Mouse (Mus musculus) heart, postnatal 36 days (tissue): Measurements from ENCODE around the gene Rusc1. TPM values are rescaled to one million over a fixed set of nuclear protein-coding genes. Genes with fewer than 3 reads are reported as not detected.

ENCODE experiments used
- DNase-seq, 2 experiments: peaks; one replicate each; pipeline ENCODE4 v3.0.0; 2021 to 2022
- intact Hi-C: fragments of 180-260 bp; cut with DNase I; formaldehyde crosslinking; loops from one replicate; pipeline ENCODE4 v1.15.1; 2025
- total RNA-seq, 2 experiments: library from RNA; stranded (reverse); gene quantifications; 2 replicates each; pipeline ENCODE4 v1.2.3; 2021

The Rusc1 gene
- total RNA-seq: 10 to 100 TPM; 24.4 to 25.1 TPM

GRCm38 (mm10) chr3:89093175-89093574, at the start of gene Rusc1:
Gene Rusc1, minus strand, starts transcription at chr3:89093311.
- intact Hi-C loops: no loop called here
- DNase-seq: peak; percentile 77 to 83

GRCm38 (mm10) chr3:89136365-89136764, 43.3 kb upstream of the Rusc1 start:
- no peak for DNase-seq
- intact Hi-C loops: no loop called here

- intact Hi-C loops: no loop called here
Measured at GRCm38 (mm10) chr3:89135958-89136357, 42.8 kb upstream of the Rusc1 start, which contains the start of gene Pklr. Gene Pklr, plus strand, starts transcription at chr3:89136142.

GRCm38 (mm10) chr3:89133752-89134151, 40.6 kb upstream of the Rusc1 start:
- intact Hi-C loops: no loop called here
- no peak for DNase-seq

More at GRCm38 (mm10) chr3:89135958-89136357, 42.8 kb upstream of the Rusc1 start, which contains the start of gene Pklr:
- no peak for DNase-seq

GRCm38 (mm10) chr3:89133063-89133450, 39.9 kb upstream of the Rusc1 start:
- intact Hi-C loops: no loop called here

GRCm38 (mm10) chr3:89132285-89133062, 39.4 kb upstream of the Rusc1 start:
- intact Hi-C loops: no loop called here
- DNase-seq: no peak

More at GRCm38 (mm10) chr3:89133063-89133450, 39.9 kb upstream of the Rusc1 start:
- DNase-seq: no peak

- DNase-seq: no peak
- intact Hi-C loops: no loop called here
Measured at GRCm38 (mm10) chr3:89131816-89132215, 38.7 kb upstream of the Rusc1 start.

- no peak for DNase-seq
- intact Hi-C loops: no loop called here
Measured at GRCm38 (mm10) chr3:89129908-89130307, 36.8 kb upstream of the Rusc1 start.

GRCm38 (mm10) chr3:89125981-89126380, 32.9 kb upstream of the Rusc1 start:
- DNase-seq: no peak
- intact Hi-C loops: no loop called here

- DNase-seq: peak in 1 of 2 experiments; percentile 26
- intact Hi-C loops: no loop called here
Measured at GRCm38 (mm10) chr3:89124241-89124640, 31.1 kb upstream of the Rusc1 start.

GRCm38 (mm10) chr3:89123313-89123712, 30.2 kb upstream of the Rusc1 start:
- no peak for DNase-seq
- intact Hi-C loops: no loop called here

- DNase-seq: no peak
- intact Hi-C loops: loop anchor here (2.0 to 10.0 kb wide), 3 partner anchors 42 to 189 kb away; no protein-coding TSS in a partner anchor
Measured at GRCm38 (mm10) chr3:89115522-89115921, 22.4 kb upstream of the Rusc1 start.

GRCm38 (mm10) chr3:89113058-89113457, 19.9 kb upstream of the Rusc1 start:
- intact Hi-C loops: loop anchor here (10.0 kb wide), 1 partner anchor 192 kb away; no protein-coding TSS in a partner anchor
- no peak for DNase-seq

- intact Hi-C loops: no loop called here
Measured at GRCm38 (mm10) chr3:89108146-89108545, 15.0 kb upstream of the Rusc1 start.

GRCm38 (mm10) chr3:89107545-89107944, 14.4 kb upstream of the Rusc1 start:
- intact Hi-C loops: no loop called here
- DNase-seq: no peak

More at GRCm38 (mm10) chr3:89108146-89108545, 15.0 kb upstream of the Rusc1 start:
- no peak for DNase-seq

GRCm38 (mm10) chr3:89106881-89107280, 13.8 kb upstream of the Rusc1 start:
- intact Hi-C loops: no loop called here
- no peak for DNase-seq

- DNase-seq: no peak
- intact Hi-C loops: no loop called here
Measured at GRCm38 (mm10) chr3:89103291-89103595, 10.1 kb upstream of the Rusc1 start.

- intact Hi-C loops: no loop called here
- no peak for DNase-seq
Measured at GRCm38 (mm10) chr3:89102495-89103290, 9.6 kb upstream of the Rusc1 start.

GRCm38 (mm10) chr3:89101812-89102494, 8.8 kb upstream of the Rusc1 start, which contains the start of gene Fdps:
Gene Fdps, minus strand, starts transcription at chr3:89101959.
- intact Hi-C loops: no loop called here
- DNase-seq: peak; percentile 86 to 88

- intact Hi-C loops: no loop called here
- no peak for DNase-seq
Measured at GRCm38 (mm10) chr3:89101459-89101811, 8.3 kb upstream of the Rusc1 start.

- DNase-seq: no peak
- intact Hi-C loops: no loop called here
Measured at GRCm38 (mm10) chr3:89100811-89101210, 7.7 kb upstream of the Rusc1 start, which contains the start of gene Gm43738. Gene Gm43738, minus strand, starts transcription at chr3:89101099.
